Mouse (Mus musculus) spleen, adult 18-20 months (tissue): ENCODE results near the gene Tmed10.
A peak's percentile ranks its signal among the peaks of the same experiment; 100 is the strongest.

Source experiments
- DNase-seq, 2 experiments: peaks; one replicate each; pipeline ENCODE4 v3.0.0; 2022; ENCODE audit warnings: mixed read lengths in 2 of 2

Gene Tmed10

DNA sequence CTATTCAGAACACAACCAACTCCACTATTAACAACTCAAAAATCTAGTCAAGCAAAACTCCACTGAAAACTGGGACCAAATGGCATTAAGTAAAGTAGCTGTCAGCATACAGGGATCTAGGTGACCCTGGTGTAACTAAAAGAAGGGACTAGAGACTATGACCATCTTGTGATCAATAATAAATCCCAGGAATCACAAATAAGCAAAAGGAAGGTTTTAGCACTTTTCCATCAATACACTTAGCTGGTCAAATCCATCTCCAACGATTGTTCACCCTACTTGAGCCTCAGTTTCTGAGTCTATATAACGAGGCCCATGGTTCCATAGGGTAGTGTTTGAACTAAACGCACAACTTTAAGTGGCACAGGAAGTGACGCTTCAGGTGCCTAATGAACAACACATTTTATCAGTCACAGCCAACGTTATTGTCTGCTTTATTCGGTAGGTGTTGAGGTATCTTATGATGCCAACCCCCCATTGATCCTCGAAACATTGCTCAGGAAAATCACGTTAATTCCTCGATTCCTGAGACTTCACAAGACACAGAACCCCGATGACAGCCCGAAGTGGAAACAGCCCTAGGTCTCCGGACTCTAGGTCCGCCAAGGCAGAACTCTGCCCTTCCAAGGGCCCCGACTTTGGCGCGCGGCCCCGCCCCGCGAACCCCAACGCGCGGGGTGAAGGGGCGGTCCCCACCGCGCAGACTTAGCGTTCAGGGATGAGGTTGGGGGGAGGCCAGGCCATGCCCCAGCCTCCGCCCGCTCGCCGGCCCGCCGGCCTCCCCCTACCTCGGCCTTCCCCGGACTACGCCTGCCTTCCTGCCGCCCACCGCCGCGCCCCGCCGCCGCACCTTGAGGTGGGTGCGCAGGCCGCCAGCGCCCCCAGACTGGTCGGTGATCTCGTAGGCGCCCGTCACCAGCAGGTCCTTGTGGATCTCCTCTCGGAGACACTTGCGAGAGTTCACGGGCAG lies 771 bp downstream of the Tmed10 start:
- peak; percentile 55 to 63 for DNase-seq

DNA sequence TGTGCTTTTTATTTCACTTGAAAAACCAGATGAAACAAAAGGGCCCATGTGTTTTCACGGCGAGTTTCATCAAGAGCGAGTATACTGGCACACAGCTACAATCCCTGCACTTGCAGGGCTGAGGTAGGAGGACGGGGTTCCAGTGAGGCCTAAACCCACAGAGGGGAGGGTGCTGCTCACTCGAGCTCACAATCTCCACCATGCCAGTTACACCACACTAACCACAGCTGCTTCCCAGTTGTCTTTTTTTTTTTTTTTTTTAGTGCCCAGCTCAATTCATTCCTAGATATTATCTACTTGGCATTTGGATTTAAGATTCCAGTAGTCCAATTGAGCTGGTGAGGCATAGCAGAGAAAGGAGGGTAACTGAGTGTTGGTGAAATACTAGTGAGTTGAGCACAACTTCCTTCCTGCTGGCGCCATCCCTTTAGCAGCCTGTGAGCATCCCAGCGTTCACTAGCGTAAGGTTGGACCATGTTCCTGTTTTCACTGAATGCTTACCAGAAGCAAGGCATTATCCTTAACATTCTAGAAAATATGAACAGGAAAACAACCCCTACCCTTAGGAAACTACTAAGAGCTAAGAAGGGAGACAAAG lies 2.5 kb downstream of the Tmed10 start:
- DNase-seq, result no peak

DNA sequence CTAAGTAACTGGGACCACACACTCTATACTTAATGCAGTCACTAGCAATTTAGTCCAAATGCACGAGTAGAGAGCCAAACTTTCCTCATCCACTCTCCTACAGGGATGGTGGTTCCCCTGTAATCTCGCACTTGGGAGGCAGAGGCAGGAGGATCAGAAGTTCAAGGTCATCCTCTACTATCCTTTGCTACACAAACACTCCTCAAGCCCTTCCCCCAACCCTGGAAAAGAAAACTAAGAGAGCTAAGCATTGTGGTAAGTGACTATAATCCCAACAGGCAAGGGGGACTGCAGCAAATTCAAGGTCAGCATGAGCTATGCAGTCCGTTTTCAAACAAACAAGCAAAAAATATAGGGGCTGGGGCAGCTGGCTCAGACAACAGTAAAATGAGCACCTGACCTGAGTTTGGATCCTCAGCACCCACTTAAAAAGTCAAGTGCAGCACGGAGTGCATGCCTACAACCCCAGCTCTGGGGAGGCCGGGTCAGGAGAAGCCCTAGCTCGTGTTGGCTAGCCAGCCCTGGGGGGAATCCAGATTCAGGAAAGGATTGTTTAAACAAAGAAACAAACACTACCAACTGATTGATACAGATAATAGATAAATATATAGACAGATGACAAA lies 6.1 kb downstream of the Tmed10 start:
- DNase-seq, result no peak

DNA sequence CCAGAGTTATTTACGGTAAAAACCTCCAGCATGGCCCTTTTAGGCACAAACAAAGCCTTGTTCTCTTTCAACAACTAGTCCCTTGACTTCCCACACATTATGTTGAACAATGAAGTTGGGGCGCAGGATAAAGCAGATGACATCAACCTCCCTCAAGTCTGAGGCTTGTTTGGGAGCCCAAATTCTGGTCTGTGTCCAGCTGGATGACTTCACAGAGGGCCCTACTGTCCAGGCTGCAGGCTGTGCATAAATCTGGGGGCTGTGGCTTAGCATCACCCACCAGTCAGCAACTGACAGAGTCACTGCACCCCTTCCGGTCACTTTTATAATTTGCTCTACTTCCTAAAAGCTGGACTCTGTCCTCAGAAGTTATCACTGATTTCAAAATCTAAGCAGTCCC lies 8.4 kb downstream of the Tmed10 start:
- no peak for DNase-seq

DNA sequence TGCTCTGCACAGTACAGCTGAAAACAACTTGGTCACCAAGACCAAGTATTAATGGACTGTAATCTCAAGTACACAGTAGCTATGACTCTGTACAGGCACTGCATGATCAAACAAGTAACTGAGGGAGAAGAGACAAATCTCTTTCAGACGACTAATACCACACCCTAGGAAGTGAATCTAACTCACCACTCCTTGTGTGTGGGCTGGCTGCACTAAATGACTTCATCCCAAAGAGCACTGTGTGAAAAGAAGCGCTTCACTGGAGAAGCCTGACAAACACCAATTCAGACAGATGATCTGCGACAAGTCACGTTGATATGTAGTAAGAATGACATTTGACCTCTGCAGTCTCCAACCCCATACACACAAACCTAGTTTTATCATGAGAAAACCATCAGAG lies 12.1 kb downstream of the Tmed10 start:
- no peak for DNase-seq

DNA sequence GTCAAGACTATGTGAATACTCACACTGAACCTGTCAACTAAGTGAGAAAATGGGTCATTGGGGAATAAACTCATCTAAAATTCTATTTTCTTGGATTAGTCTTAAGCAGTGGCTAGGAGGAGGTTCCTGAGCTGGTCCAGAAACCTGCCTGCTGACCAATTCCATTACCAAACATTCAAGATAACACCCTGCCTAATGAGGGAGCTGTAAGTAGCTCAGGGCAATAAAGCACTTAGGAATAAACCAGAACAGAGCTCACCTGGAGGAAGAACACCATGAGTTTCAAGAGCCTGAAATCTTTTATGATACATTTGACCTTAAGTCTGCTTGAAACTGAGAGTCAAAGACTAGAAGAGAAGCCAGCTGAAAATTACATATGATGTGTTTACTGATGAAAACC lies 13.1 kb downstream of the Tmed10 start:
- DNase-seq, result no peak

DNA sequence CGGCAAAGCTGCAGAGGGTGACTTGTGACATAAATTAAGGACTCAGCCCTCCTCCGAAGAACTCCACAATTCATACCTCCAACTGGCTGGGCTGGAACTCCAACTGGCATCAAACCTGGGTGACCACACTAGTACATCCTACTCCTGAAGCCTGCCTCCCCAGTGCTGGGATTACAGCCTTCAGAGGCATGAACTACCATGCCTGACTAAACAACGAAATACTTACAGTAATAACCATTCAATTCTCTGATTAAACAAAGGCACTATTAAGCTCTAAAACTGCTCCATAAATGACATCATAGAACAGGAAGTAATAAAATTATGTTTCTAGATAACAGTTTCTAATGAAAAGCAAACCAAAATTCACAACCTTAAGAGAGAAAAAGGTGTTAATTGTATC lies 13.5 kb downstream of the Tmed10 start:
- no peak for DNase-seq

DNA sequence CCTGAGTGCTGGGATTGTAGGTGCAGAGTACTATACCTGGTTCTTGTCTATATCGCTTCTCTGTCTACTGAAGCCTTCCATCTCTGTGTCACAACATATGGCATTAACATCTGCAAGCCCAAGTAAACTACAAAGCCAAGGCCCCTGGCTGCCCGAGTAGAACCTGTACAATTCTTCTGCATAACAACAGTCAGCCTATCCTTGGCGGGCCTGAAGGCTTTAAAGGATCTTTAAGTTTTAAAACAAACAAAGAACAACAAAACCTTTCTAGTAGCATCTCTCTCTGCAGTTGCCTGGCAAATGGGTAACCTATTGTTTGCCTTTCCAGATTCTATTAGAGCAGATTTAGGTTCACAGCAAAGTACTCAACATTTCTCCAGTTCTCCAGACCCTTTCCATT lies 20.6 kb downstream of the Tmed10 start:
- DNase-seq, result no peak

DNA sequence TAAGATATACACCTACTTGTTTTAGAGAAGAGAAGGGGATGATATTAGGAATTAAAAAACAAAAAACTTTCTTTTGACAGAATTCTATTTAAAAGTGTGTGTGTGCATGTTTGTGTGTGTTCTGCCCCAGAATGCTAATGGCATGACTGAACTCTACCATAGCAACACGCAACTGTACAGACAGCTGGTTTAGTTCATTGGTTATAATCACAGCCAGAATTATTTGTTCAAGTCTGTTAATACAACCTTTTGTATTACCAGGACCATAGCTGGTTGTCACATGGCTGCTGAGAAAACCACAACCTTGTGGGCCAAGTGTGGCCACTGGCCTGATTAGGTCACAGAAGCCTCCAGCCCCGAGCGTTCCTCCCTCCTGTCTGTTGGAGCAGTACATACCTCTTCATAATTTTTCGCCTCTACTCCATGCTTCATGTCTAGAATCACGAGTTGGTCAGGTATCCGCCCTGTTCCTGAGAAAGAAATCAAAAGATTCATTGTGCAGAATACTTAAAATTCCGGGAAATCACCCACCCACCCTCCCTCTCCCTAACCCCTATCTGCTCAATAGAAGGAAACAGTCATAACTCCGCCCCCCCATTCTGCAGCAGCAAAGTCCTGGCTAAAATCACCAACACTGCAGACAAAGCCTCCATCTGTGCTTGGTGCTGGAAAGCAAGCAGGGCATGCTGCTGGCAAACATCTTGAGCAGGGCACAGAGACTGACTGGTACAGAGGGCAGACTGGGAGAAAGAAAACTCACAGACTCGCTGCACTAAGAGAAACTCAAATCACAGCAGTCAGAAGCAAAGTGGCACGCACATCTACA lies 24.0 kb downstream of the Tmed10 start:
- no peak for DNase-seq

DNA sequence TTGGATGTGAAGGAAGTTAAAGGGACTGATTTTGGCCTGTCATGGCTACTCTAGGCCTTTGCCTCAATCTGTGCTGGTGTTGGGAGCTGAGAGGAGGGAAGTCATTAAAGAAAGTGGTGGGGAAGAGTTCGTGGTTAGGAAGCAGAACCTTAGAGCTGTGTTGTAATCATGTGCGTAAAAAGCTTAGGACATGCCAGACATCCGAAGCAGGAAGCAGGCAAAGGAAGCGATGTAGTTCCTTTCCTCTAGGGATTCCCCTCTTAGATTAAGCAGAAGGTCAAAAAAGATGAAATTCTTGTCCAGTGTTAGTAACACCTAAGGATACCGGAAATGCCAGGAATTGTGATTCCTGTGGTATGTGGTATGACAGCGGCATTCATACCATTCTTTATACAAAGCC lies 26.3 kb downstream of the Tmed10 start:
- no peak for DNase-seq

DNA sequence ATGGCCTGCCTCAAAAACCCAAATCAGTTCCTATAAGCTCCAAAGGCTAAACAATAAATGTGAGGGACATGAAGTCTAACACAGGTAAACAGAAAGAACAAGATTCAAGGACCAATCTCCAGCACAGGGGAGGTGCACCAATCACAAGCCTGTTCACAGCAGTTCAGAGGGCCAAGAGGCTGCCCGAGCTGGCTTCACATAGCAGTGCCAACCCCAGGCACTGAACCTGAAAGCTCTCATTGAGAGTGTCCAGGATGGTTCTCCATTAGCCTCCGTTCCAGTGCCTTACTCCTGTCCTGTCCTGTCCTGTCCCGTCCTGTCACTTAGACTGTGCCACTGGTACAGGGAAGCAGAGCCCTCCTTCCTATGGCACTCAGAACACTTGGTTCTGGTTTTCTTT lies 27.5 kb downstream of the Tmed10 start:
- no peak for DNase-seq

DNA sequence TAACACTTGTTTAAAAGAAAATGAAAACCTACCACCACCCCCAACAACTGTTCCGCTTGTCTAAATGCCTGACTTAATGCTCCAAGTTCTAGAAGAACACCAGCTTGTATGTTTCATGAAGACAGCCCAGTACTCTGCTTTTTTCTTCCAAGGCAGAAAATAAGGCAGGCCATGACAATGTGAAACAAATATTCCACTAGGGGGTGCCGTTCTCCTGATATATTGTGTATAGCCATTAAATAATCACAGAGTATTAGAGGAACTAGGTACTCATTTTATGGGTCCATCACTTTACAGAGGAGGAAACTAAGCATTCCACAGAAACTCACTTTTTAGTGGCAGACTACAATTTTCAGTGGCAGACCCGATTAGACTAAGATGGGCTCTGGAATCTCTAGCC lies 28.3 kb downstream of the Tmed10 start:
- DNase-seq, result no peak

DNA sequence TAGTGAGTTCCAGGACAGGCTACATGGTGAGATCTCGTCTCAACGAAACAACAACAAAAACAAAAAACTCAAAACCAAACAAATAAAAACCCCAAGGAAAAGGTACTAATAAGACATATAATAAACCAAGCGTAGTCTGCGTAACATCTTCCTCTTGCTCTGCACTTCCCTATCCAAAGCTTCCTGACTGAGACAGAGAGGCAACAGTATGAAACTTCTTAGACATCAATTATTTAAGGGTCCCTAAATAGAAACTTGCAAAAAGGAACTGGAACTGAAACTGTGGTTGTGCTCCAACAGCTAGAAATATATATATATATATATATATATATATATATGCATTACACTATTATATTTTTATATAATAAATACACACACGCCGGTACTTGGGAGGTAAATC lies 29.1 kb downstream of the Tmed10 start:
- DNase-seq, result no peak

DNA sequence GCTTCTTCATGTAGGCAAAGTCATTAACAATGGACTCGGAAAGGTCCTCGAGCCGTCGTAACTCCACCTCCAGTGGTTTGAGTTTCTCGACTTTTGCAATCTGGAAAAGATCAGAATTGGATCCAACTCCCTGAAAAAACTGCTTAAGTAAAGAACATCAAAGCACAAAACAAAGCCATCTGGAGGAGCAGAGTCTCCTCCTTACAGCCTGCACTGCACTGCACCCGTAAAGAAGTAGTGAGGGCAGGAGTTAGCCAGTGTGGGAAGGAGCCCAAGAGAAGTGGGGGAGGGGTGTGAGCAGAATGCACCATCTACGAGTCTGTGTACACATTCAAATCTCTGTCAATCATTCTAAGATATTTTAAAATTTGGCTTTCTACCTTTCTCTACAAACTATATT lies 30.4 kb downstream of the Tmed10 start:
- no peak for DNase-seq

DNA sequence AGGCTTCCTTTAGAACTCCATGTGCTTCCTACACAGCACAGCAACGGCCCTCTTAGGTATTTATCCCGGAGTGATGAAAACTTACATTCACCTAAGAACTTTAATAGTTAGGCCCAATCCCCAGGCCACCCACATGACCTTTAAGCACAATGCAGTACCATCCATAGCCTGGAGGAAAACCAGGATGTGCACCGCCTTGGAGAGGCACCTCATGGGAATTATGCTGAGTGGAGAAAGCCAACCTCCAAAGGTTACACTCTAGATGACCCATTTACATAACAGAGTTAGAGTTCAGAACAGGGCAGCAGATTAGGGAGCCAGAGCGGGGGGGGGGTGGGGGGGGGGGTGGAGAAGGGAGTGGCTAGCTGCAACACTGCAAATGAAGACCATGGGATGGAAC lies 32.3 kb downstream of the Tmed10 start:
- DNase-seq, result no peak

DNA sequence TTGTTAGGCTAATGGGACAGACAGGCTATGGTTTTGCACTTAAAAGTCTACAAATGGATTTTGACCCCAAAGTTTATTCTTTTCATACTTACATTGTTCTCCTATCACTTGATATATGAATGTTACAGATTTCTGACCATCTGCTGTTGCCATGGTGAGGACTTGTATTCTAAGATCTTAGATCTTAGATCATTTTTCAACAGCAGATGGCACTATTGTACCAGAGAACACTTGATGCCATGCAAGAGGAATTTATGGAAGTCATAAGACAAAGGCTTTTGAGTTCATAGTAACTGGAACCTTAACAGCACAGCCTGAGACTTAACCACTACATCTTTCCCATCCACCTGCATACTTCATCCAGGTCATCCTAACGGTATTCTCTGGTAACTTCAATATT lies 33.5 kb downstream of the Tmed10 start:
- no peak for DNase-seq

DNA sequence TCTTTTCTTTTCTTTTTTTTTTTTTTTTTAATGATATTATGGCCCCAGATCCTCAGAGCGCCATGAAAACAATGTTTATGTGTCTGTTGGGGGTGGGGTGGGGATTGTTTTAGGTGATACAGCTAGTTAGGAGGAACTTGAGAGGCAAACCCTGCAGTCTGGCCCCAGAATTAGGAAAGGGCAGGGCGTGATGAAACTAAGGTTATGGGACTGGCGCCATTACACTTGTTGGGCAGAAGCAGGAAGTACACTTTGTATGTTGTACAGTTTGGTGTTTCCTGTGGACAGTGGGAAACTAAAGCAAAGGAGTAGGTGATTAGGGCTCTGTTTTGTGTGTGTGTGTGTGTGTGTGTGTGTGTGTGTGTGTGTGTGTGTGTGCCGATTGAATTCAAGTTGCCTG lies 34.7 kb downstream of the Tmed10 start:
- DNase-seq, result peak in 1 of 2 experiments; percentile 10

DNA sequence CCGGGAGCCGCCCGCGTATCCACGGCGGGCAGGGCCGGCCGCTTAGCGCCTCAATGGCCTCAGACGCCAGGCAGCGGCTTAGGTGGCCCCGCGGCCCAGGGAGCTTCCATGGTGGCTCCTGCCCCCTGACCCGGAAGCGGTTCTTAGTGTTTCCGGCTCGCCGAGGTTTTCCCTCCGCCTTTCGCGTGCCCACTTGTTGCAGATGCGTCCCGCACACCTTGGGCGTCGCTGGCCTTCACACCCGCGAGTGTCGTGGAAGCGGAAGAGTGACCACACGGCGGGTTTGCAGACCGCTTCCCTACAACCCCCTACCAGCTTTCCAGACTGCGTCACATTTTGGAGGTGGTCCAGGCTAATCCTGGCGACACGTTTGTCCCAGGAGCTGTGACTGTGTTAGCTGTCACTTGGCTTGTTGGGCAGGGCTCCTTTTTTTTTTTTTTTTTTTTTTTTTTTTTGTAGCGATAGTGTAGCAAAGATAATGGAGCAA lies 35.4 kb downstream of the Tmed10 start, which contains the start of gene Nek9:
Gene Nek9 (minus strand): TSS at position 120 of the 487 bp plus-strand sequence.
- peak; percentile 81 to 92 for DNase-seq

DNA sequence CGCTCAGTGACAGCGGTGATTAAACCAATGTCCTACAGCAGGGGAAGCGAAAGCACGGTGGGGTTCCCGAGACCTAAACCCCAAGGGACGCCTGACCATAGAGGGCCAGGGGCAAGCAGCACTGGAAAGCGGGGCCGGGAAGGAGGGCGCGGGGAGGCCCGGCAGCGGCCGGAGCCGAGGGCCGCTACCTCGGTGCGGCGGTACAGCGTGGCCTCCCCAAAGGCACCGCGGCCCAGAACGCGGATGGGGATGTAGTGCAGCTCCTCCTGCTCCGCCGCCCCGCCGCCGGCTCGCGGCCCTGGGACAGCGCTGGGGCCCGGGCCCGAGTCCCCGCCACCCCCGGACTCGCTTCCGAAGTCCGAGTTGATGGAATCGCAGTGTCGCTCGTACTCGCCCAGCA lies 35.8 kb downstream of the Tmed10 start:
- no peak for DNase-seq

DNA sequence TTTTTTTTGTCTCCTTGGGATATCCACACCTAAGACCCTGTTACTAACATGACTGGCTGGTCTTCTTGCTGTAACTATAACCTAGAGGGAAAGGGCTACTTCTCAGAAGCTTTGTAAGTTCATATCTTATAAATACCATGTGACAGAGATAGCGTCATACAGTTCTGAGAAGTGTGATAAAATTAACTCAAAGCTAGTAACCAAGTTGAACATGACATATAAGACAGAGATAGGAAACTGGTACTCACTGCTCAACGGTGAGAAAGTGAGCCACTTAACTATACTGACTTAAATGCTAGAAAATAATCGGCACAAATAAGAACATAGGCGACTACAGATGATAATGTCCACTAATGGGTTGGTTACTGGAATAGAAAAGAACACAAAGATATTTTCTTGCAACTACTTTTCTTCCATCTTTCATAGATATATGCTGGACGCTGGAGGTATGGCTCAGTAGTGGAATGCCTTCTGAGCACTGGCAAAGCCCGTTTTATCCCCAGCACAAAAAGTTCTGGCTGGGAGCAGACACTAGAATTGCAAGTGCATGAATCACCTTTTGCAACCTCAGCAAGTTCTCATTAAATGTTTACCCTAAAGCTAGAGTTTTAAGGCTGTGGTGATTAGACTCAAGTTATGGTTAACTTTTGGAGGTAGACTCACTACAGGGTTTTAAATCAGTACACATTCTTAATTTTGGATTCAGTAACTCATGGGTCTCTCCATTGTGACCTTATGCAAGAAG lies 36.9 kb downstream of the Tmed10 start:
- no peak for DNase-seq

DNA sequence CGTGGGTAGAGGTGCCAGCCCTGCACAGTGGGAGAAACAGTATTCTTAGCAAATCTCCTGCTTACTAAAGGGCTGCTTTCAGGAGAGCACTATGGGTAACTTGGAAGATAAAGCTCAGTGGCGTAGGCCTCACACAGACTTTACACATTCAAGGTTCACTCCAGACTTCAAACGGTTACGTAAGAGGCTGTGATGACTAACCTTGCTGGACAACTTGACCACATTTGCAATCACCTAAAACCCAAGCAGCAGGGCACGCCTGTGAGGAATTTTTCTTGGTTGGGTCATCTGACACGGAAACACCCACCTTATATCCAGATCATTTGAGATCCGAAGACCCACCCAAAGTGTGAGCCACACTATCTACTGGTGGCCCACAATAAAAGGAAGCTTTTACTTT lies 44.5 kb downstream of the Tmed10 start:
- no peak for DNase-seq

DNA sequence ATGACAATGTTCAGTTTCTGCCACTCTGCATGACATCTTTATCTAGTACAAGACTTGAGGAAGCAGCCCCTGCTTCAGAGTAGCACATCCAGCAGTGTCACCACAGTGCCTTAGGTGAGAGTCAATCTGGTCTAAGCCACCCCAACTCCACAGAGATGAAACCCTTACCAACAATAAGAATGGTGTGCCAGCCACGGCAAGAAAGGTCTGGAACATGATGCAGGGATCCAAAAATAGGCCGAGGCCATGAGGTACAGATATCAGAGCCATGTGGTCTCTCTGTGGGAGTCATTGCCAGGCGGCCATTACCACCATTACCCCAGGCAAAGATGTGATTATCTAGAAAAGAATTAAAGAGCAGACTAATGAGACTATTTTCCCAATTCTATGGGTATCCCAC lies 66.0 kb downstream of the Tmed10 start:
- no peak for DNase-seq
